Mouse (Mus musculus) megakaryocyte, embryonic 14.5 days (primary cell): ENCODE results near the gene Olfr51.

Experiments
- FLI1 ChIP-seq: IDR thresholded peaks from 2 replicates; pipeline ENCODE4 v1.6.1; 2012; ENCODE audit warnings: low read length, inconsistent platforms, mixed read lengths
- GATA1 ChIP-seq: IDR thresholded peaks from 3 replicates; pipeline ENCODE4 v1.6.1; 2012; ENCODE audit warnings: mixed read lengths, low read length, inconsistent platforms, borderline replicate concordance

DNA sequence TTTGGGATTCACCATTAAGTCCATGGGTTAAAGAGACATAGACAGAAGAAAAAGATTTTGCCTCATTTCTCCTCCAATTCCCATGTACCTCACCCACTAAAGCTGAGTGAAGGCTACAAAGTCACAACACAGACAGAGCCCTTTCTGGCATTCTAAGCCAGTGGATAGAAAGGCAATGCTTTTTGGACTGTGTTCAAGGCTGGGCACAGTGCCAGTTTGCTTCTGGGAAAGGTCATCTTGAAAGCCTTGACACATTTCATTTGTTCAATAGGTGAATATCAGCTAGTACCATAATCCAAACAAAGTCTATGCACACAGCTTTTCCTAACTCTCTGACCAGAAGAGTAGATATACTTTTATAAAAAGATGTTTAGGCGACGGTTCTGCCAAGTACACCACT, 32.6 kb downstream of the Olfr51 start:
- TF ChIP-seq GATA1 (no peak), FLI1 (no peak)
